In the genomic region with DNA sequence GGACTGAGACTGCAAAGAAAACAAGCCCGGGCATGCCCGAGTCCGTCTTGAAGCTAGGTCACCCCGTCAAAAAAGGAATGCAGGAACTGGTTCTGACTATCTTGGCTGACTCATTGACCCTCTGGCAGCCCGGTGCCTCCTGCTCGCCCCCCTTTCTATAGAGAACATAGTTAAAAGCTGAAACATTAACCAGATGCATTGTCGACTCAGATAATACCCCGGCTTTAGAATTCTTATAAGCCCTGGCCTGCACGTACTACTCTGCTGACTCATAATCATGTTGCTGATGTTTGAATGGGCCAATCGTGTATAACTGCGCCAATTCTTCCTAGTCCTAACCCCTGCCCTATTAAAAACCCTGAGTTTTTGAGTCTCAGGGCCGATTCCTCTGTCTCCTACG, we compare ENCODE assay signal across 4 mouse cellular contexts. TPM values are rescaled to one million over a fixed set of nuclear protein-coding genes. Genes with fewer than 3 reads are reported as not detected.
"Had no signal": no experiment of that assay in that cellular context is flagged by ENCODE, and none has a peak within 500 bp of the region (broad histone marks: within the 10 kb centered on the region; RNA-seq: fewer than 3 reads in every experiment).

No protein-coding gene starts in this region.

RNA-seq across cellular contexts. Expression of gene Ugt2b34, which starts 50.2 kb away (rescaled TPM):
- polyA plus RNA-seq: limb, embryonic 13.5 days; midbrain, embryonic 12.5 days; midbrain, embryonic 16.5 days; neural tube, embryonic 13.5 days had no signal
